In the genomic region with DNA sequence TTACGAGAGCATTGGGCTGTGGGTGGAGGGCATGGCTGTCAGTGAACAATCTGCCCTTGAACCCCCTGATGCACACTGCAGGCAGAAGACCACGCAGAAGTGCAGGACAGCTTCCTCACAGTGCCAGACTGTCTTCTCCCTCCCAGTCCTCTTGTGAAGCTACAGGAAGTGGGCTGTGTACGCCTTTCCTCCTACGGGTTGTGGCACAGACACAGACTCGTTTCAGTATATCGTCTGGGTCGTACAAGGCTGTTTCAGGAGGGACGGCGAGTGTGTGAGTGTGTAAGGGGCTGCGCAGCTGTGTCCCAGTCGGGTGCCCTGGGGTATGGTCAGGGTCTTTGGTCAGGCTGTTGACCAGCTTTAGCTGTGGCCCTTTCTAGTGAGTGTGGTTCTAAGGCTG, we compare ENCODE assay signal across 12 mouse cellular contexts. TPM values are rescaled to one million over a fixed set of nuclear protein-coding genes. Genes with fewer than 3 reads are reported as not detected.
DNase-seq lines count a peak whose midpoint lies in the region; ATAC-seq and TF ChIP-seq lines count a peak whose summit lies in the region.
"Had no signal": no experiment of that assay in that cellular context is flagged by ENCODE, and none has a peak within 500 bp of the region (broad histone marks: within the 10 kb centered on the region; RNA-seq: fewer than 3 reads in every experiment).

No protein-coding gene starts in this region.

- H3K4me1 ChIP-seq in heart, embryonic 10.5 days = peaks cover 57% of the 10 kb centered on the region
- H3K4me1 ChIP-seq in spleen, adult 2 months (ENCODE audit: control insufficient read depth, insufficient read depth, insufficient read length) = peaks cover 11% of the 10 kb centered on the region; the same call in 1 of the 2 replicates

- peak overlapping the region; percentile 22; the same call in 1 of the 2 replicates for H3K4me3 ChIP-seq in heart, embryonic 10.5 days
- peak overlapping the region; percentile 51 for H3K4me3 ChIP-seq in spleen, adult 2 months (ENCODE audit: extremely low read depth, insufficient read depth, insufficient read length)
- H3K4me3 ChIP-seq: lung, embryonic 15.5 days had no signal

- no peak for TF ChIP-seq CTCF in spleen, adult 2 months (IDR thresholded peaks at IDR 0.05; ENCODE audit: extremely low read depth, insufficient read depth, insufficient read length, insufficient replicate concordance)

- peak overlapping the region; percentile 65; the same call in 1 of the 2 replicates for H3K27ac ChIP-seq in heart, embryonic 10.5 days
- peak overlapping the region; percentile 69 for H3K27ac ChIP-seq in spleen, adult 2 months (ENCODE audit: insufficient read depth, low read length)
- H3K27ac ChIP-seq: lung, embryonic 15.5 days had no signal

- H3K36me3 ChIP-seq in heart, embryonic 10.5 days = peaks cover 30% of the 10 kb centered on the region
- H3K36me3 ChIP-seq in spleen, adult 2 months (ENCODE audit: control insufficient read depth, insufficient read depth, low read length) = peaks cover 6% of the 10 kb centered on the region

- 72% methylated on average over 11 of the region's 11 CpGs for WGBS in heart, embryonic 10.5 days
- 3% methylated on average over 11 of the region's 11 CpGs for WGBS in spleen, adult 2 months

- H3K9me3 ChIP-seq in heart, embryonic 10.5 days = no peaks in the 10 kb centered on the region
- H3K9me3 ChIP-seq: lung, embryonic 15.5 days had no signal

- intact Hi-C loops in heart, postnatal 10 days (cut with DNase I) = no loop called here

- no peak for ATAC-seq in frontal cortex, adult (ENCODE audit: low TSS enrichment)

- H3K27me3 ChIP-seq in heart, embryonic 10.5 days (ENCODE audit: insufficient read depth, poor library complexity, severe bottlenecking) = no peaks in the 10 kb centered on the region
- H3K27me3 ChIP-seq in spleen, adult 2 months (ENCODE audit: control insufficient read depth, insufficient read depth, low read length) = no peaks in the 10 kb centered on the region
- H3K27me3 ChIP-seq: lung, embryonic 15.5 days had no signal

- TF ChIP-seq POLR2A in spleen, adult 2 months (IDR thresholded peaks at IDR 0.05; ENCODE audit: low read depth, low read length) = no peak

- DNase-seq in heart, embryonic 10.5 days (ENCODE audit: low spot score) = no peak
- no peak for DNase-seq in heart, postnatal 10 days
- DNase-seq in spleen, adult 2 months (ENCODE audit: low read depth in 1 of 2, low spot score in 2 of 2) = peak in 1 of 2 experiments; percentile 38
- no peak for DNase-seq in spleen, adult 12 weeks (ENCODE audit: low spot score)
- DNase-seq in lung, postnatal 14 days = peak; percentile 26
- DNase-seq in thymus, postnatal 25 days = peak; percentile 69
- DNase-seq in embryo, embryonic 11 days = no peak
- DNase-seq: adrenal gland, adult 2 months; kidney, adult 18-20 months; right cerebral cortex, postnatal 4 days had no signal

RNA-seq across cellular contexts. Expression of a gene that starts 3.1 kb away (rescaled TPM):
- 38.1 and 38.3 TPM in 2 replicates for polyA plus RNA-seq in heart, embryonic 10.5 days (2016; fragmentation: Nextera tagmentation; extraction: Ambion mirVana)
- total RNA-seq in heart, postnatal 10 days (2021) = 10 to 100 TPM; 36.1 to 37.8 TPM
- 40.3 and 50.4 TPM in 2 replicates for polyA plus RNA-seq in spleen, adult 2 months (2012; rRNA removed)

RNA-seq across cellular contexts. Expression of a gene that starts 6.0 kb away (rescaled TPM):
- 18.4 and 21.0 TPM in 2 replicates for polyA plus RNA-seq in heart, embryonic 10.5 days (2016; fragmentation: Nextera tagmentation; extraction: Ambion mirVana)
- 10 to 100 TPM; 29.3 to 30.1 TPM for total RNA-seq in heart, postnatal 10 days (2021)
- 11.5 and 16.3 TPM in 2 replicates for polyA plus RNA-seq in spleen, adult 2 months (2012; rRNA removed)

RNA-seq across cellular contexts. Expression of a gene that starts 23.1 kb away (rescaled TPM):
- 258 and 286 TPM in 2 replicates for polyA plus RNA-seq in heart, embryonic 10.5 days (2016; fragmentation: Nextera tagmentation; extraction: Ambion mirVana)
- total RNA-seq in heart, postnatal 10 days (2021) = 100 to 1,000 TPM; 146 to 154 TPM
- 18.7 and 19.5 TPM in 2 replicates for polyA plus RNA-seq in spleen, adult 2 months (2012; rRNA removed)

RNA-seq across cellular contexts. Expression of a gene that starts 34.7 kb away (rescaled TPM):
- polyA plus RNA-seq in heart, embryonic 10.5 days (2016; fragmentation: Nextera tagmentation; extraction: Ambion mirVana) = 42.9 and 48.9 TPM in 2 replicates
- 10 to 100 TPM; 28.2 to 29.3 TPM for total RNA-seq in heart, postnatal 10 days (2021)
- 3.9 and 4.2 TPM in 2 replicates for polyA plus RNA-seq in spleen, adult 2 months (2012; rRNA removed)

RNA-seq across cellular contexts. Expression of a gene that starts 35.0 kb away (rescaled TPM):
- 0.55 and 1.1 TPM in 2 replicates for polyA plus RNA-seq in heart, embryonic 10.5 days (2016; fragmentation: Nextera tagmentation; extraction: Ambion mirVana)
- 1 to 10 TPM in 1 of 2 experiments, under 1 TPM in 1; 0.97 to 1.3 TPM for total RNA-seq in heart, postnatal 10 days (2021)
- polyA plus RNA-seq in spleen, adult 2 months (2012; rRNA removed) = 0.28 and 0.41 TPM in 2 replicates

Comparison
In these comparisons a context has a peak if more than half of its experiments do, and no peak if none do; other contexts are left out.
1. DNase-seq: peak in lung, postnatal 14 days (single experiment) and thymus, postnatal 25 days (single experiment); none in heart, embryonic 10.5 days (single experiment), heart, postnatal 10 days (0 of 2), spleen, adult 12 weeks (single experiment) and embryo, embryonic 11 days (single experiment).
2. RNA of a gene that starts 23.1 kb away (polyA plus RNA-seq): 258 to 286 TPM in heart, embryonic 10.5 days; 18.7 to 19.5 TPM in spleen, adult 2 months; every median in the first group is over 10 times any median in the second.